In genomic region chr9:55511521-55511993, GRCm38 (mm10) we compare ENCODE assay signal across 9 mouse cellular contexts. TPM values are rescaled to one million over a fixed set of nuclear protein-coding genes. Genes with fewer than 3 reads are reported as not detected.
DNase-seq lines count a peak whose midpoint lies in the region; ATAC-seq and TF ChIP-seq lines count a peak whose summit lies in the region.
"Had no signal": no experiment of that assay in that cellular context is flagged by ENCODE, and none has a peak within 500 bp of the region (broad histone marks: within the 10 kb centered on the region; RNA-seq: fewer than 3 reads in every experiment).

No protein-coding gene starts in this region.

- TF ChIP-seq POLR2A in lung, adult 2 months (IDR thresholded peaks at IDR 0.05; ENCODE audit: borderline replicate concordance, extremely low read depth, low read depth, low read length) = no peak

- H3K27me3 ChIP-seq in forebrain, embryonic 12.5 days = peaks cover 18% of the 10 kb centered on the region
- no peaks in the 10 kb centered on the region for H3K27me3 ChIP-seq in intestine, embryonic 15.5 days (replicated peaks)
- peaks cover 6% of the 10 kb centered on the region for H3K27me3 ChIP-seq in neural tube, embryonic 14.5 days (ENCODE audit: control insufficient read depth, insufficient read depth, low read length)

- H3K9me3 ChIP-seq in forebrain, embryonic 12.5 days = no peaks in the 10 kb centered on the region
- no peaks in the 10 kb centered on the region for H3K9me3 ChIP-seq in intestine, embryonic 15.5 days
- H3K9me3 ChIP-seq in neural tube, embryonic 14.5 days (ENCODE audit: control insufficient read depth, low read length) = no peaks in the 10 kb centered on the region

- DNase-seq in ovary, postnatal 36 days (ENCODE audit: low spot score) = peak; percentile 60
- DNase-seq in ovary, postnatal 10 days (ENCODE audit: low spot score) = no peak
- peak; percentile 83 for DNase-seq in adrenal gland, postnatal 14 days
- DNase-seq in lung, adult 2 months = no peak
- DNase-seq in thymus, adult 18-20 months = no peak

- H3K36me3 ChIP-seq in forebrain, embryonic 12.5 days (replicated peaks) = no peaks in the 10 kb centered on the region
- no peaks in the 10 kb centered on the region for H3K36me3 ChIP-seq in intestine, embryonic 15.5 days
- H3K36me3 ChIP-seq in neural tube, embryonic 14.5 days (ENCODE audit: control insufficient read depth, insufficient read depth, low read length) = no peaks in the 10 kb centered on the region

- TF ChIP-seq CTCF in lung, adult 2 months (IDR thresholded peaks at IDR 0.05; ENCODE audit: insufficient read depth, low read length) = no peak

- peak overlapping the region; percentile 91 for H3K4me2 ChIP-seq in forebrain, embryonic 12.5 days
- peak overlapping the region; percentile 69 for H3K4me2 ChIP-seq in intestine, embryonic 15.5 days (replicated peaks)
- H3K4me2 ChIP-seq in neural tube, embryonic 14.5 days (ENCODE audit: low read depth, low read length) = peak overlapping the region; percentile 79

- H3K4me3 ChIP-seq in forebrain, embryonic 12.5 days (replicated peaks) = peak overlapping the region; percentile 86
- H3K4me3 ChIP-seq in intestine, embryonic 15.5 days (replicated peaks) = peak overlapping the region; percentile 92
- peak overlapping the region; percentile 70 for H3K4me3 ChIP-seq in lung, adult 2 months (replicated peaks; ENCODE audit: extremely low read depth, low read depth, low read length)
- H3K4me3 ChIP-seq in neural tube, embryonic 14.5 days (ENCODE audit: low read depth, low read length) = peak overlapping the region; percentile 78

- peak overlapping the region; percentile 83 for H3K9ac ChIP-seq in forebrain, embryonic 12.5 days
- H3K9ac ChIP-seq in intestine, embryonic 15.5 days = peak overlapping the region; percentile 97
- H3K9ac ChIP-seq in neural tube, embryonic 14.5 days (replicated peaks; ENCODE audit: low read depth, low read length) = peak overlapping the region; percentile 65

- peak overlapping the region; percentile 87 for H3K27ac ChIP-seq in forebrain, embryonic 12.5 days
- H3K27ac ChIP-seq in intestine, embryonic 15.5 days = peak overlapping the region; percentile 91
- peak overlapping the region; percentile 63 for H3K27ac ChIP-seq in neural tube, embryonic 14.5 days (ENCODE audit: low read depth, low read length)

- WGBS in forebrain, embryonic 12.5 days = under 1% methylated on average over 32 of the region's 32 CpGs
- under 1% methylated on average over 32 of the region's 32 CpGs for WGBS in intestine, embryonic 15.5 days
- WGBS in lung, adult 2 months = under 1% methylated on average over 32 of the region's 32 CpGs
- 0% methylated on average over 28 of the region's 32 CpGs for WGBS in neural tube, embryonic 14.5 days

- peaks cover 9% of the 10 kb centered on the region for H3K4me1 ChIP-seq in forebrain, embryonic 12.5 days
- H3K4me1 ChIP-seq in intestine, embryonic 15.5 days (replicated peaks) = no peaks in the 10 kb centered on the region
- H3K4me1 ChIP-seq in lung, adult 2 months (ENCODE audit: control insufficient read depth, insufficient read depth, low read length) = peaks cover 2% of the 10 kb centered on the region; the same call in 1 of the 2 replicates
- H3K4me1 ChIP-seq in neural tube, embryonic 14.5 days (ENCODE audit: control insufficient read depth, insufficient read depth, low read length) = no peaks in the 10 kb centered on the region

- peak; percentile 72 for ATAC-seq in forebrain, embryonic 12.5 days (ENCODE audit: low FRiP score)
- peak; percentile 80 for ATAC-seq in intestine, embryonic 15.5 days
- peak; percentile 80 for ATAC-seq in neural tube, embryonic 14.5 days (ENCODE audit: low read depth)

RNA-seq across cellular contexts. Expression of gene Etfa, which starts 0.5 kb away (rescaled TPM):
- 1,170 and 1,175 TPM in 2 replicates for total RNA-seq in adrenal gland, postnatal 14 days (2021)
- 136 and 139 TPM in 2 replicates for polyA plus RNA-seq in forebrain, embryonic 12.5 days (2016; fragmentation: Nextera tagmentation; extraction: Ambion mirVana)
- polyA plus RNA-seq in intestine, embryonic 15.5 days (2015; fragmentation: Nextera tagmentation; extraction: Ambion mirVana) = 288 and 318 TPM in 2 replicates
- 33.7 and 40.6 TPM in 2 replicates for polyA plus RNA-seq in lung, adult 2 months (2012; rRNA removed)
- polyA plus RNA-seq in neural tube, embryonic 14.5 days (2014; fragmentation: Nextera tagmentation; extraction: Ambion mirVana) = 83.7 and 103 TPM in 2 replicates

RNA-seq across cellular contexts. Expression of gene Isl2, which starts 26.9 kb away (rescaled TPM):
- not detected in 2 replicates for total RNA-seq in adrenal gland, postnatal 14 days (2021)
- polyA plus RNA-seq in forebrain, embryonic 12.5 days (2016; fragmentation: Nextera tagmentation; extraction: Ambion mirVana) = 0.68 and 0.73 TPM in 2 replicates
- polyA plus RNA-seq in intestine, embryonic 15.5 days (2015; fragmentation: Nextera tagmentation; extraction: Ambion mirVana) = 3.3 and 3.7 TPM in 2 replicates
- polyA plus RNA-seq in lung, adult 2 months (2012; rRNA removed) = 0.22 TPM in 1 of 2 replicates, not detected in the other
- polyA plus RNA-seq in neural tube, embryonic 14.5 days (2014; fragmentation: Nextera tagmentation; extraction: Ambion mirVana) = 4.2 and 31.9 TPM in 2 replicates
- total RNA-seq: layer of hippocampus, adult 18-20 months had no signal

Comparison
In these comparisons a context has a peak if more than half of its experiments do, and no peak if none do; other contexts are left out.
1. DNase-seq: peak in ovary, postnatal 36 days (single experiment) and adrenal gland, postnatal 14 days (single experiment); none in ovary, postnatal 10 days (single experiment), lung, adult 2 months (single experiment) and thymus, adult 18-20 months (0 of 2).
2. Peak in every context shown above with its lines, with median percentiles within 50 percentile points of each other: ATAC-seq, H3K27ac ChIP-seq, H3K4me2 ChIP-seq, H3K4me3 ChIP-seq and H3K9ac ChIP-seq.